Mouse (Mus musculus) lung, embryonic 16.5 days (tissue): Measurements from ENCODE around the gene Ythdc1. TPM values are rescaled to one million over a fixed set of nuclear protein-coding genes. Genes with fewer than 3 reads are reported as not detected.
"Not testable (repeated sequence)": the region's sequence is repeated elsewhere in the genome, so short reads cannot be mapped to it uniquely, and the experiment has no call there.

Source experiments
- ATAC-seq: fragments of 200-750 bp; cut with Nextera tagmentation; 2 replicates; pipeline ENCODE4 v1.8.0; 2017; ENCODE audit warnings: low read depth, mild to moderate bottlenecking, moderate library complexity
- H3K27ac ChIP-seq: fragments of 300-500 bp; sonication (generic); 2 replicates; pipeline ENCODE4 v1.5.1; 2014; ENCODE audit warnings: mild to moderate bottlenecking, control low read depth, low read length
- H3K27me3 ChIP-seq: fragments of 300-500 bp; sonication (generic); 2 replicates; pipeline ENCODE4 v1.6.1; 2014; ENCODE audit warnings: low read depth, low read length, mixed read lengths; ENCODE audit not compliant: control insufficient read depth, insufficient read depth
- H3K36me3 ChIP-seq: fragments of 300-500 bp; sonication (generic); 2 replicates; pipeline ENCODE4 v1.6.1; 2014; ENCODE audit warnings: low read length; ENCODE audit not compliant: control insufficient read depth, insufficient read depth
- H3K4me1 ChIP-seq: fragments of 300-500 bp; sonication (generic); replicated peaks from 2 replicates; pipeline ENCODE4 v1.6.1; 2014; ENCODE audit warnings: low read length, mixed read lengths; ENCODE audit not compliant: control insufficient read depth, insufficient read depth
- H3K4me2 ChIP-seq: fragments of 300-500 bp; sonication (generic); 2 replicates; pipeline ENCODE4 v1.6.1; 2014; ENCODE audit warnings: low read depth, low read length, control low read depth
- H3K4me3 ChIP-seq: fragments of 300-500 bp; sonication (generic); 2 replicates; pipeline ENCODE4 v1.5.1; 2014; ENCODE audit warnings: mild to moderate bottlenecking, low read length, control low read depth
- H3K9ac ChIP-seq: fragments of 300-500 bp; sonication (generic); 2 replicates; pipeline ENCODE4 v1.6.1; 2014; ENCODE audit warnings: low read length, control low read depth
- H3K9me3 ChIP-seq: fragments of 300-500 bp; sonication (generic); 2 replicates; pipeline ENCODE4 v1.6.1; 2016; ENCODE audit warnings: low read length; ENCODE audit not compliant: control insufficient read depth
- WGBS: fragments of 180-500 bp; shearing (Covaris S2); extraction: QIAGEN DNeasy Blood & Tissue Kit; methylation state at CpG from one replicate; pipeline ENCODE4 v1.1.7; 2014; 5-methylcytosine and 5-hydroxymethylcytosine counted together
- polyA plus RNA-seq: library from polyadenylated mRNA; unstranded; fragments of >200 nt; fragmentation: Nextera tagmentation; extraction: Ambion mirVana; gene quantifications from 2 replicates; pipeline ENCODE4 v1.2.1, GENCODE M21; 2015

Ythdc1 gene
- polyA plus RNA-seq, 1 experiment from 2014 or later, result 33.7 TPM

DNA sequence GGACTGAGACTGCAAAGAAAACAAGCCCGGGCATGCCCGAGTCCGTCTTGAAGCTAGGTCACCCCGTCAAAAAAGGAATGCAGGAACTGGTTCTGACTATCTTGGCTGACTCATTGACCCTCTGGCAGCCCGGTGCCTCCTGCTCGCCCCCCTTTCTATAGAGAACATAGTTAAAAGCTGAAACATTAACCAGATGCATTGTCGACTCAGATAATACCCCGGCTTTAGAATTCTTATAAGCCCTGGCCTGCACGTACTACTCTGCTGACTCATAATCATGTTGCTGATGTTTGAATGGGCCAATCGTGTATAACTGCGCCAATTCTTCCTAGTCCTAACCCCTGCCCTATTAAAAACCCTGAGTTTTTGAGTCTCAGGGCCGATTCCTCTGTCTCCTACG, 52.5 kb downstream of the Ythdc1 start:
- H3K9me3 ChIP-seq, H3K4me2 ChIP-seq, H3K4me3 ChIP-seq, ATAC-seq, H3K9ac ChIP-seq, H3K4me1 ChIP-seq, H3K27me3 ChIP-seq, H3K27ac ChIP-seq, H3K36me3 ChIP-seq: not testable (repeated sequence)
- 67% methylated on average over 13 of the region's 13 CpGs for WGBS

- no peak overlapping the region for H3K27ac ChIP-seq
- WGBS, result 17% methylated on average over 1 of the region's 1 CpGs
- ATAC-seq, result no peak
- H3K4me1 ChIP-seq, result no peaks in the 10 kb centered on the region
- H3K4me2 ChIP-seq, result no peak overlapping the region
- no peak overlapping the region for H3K4me3 ChIP-seq
- no peaks in the 10 kb centered on the region for H3K9me3 ChIP-seq
- no peak overlapping the region for H3K9ac ChIP-seq
- H3K36me3 ChIP-seq, result no peaks in the 10 kb centered on the region
- H3K27me3 ChIP-seq, result no peaks in the 10 kb centered on the region
These were observed 53.7 kb downstream of the Ythdc1 start for GRCm38 (mm10) chr5:86857682-86858081.

DNA sequence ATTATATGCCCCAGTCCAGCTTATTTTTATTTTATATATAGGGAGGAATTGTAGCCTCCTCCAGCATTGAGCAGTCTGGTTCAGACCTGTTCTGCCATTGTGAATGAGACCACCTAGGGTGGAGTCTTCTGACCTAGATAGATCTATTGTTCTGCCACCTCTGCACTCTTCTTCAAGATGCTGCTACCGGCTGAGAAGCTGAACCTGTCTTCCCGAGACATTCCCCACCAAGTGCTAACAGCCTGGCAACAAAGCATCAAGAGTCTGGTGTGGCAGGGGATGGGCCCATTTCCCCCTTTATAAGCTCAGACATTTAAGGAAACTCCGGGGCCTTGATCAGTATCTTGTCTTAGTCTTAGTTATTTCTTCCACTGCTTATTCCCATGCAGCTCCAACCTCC, 54.3 kb downstream of the Ythdc1 start:
- WGBS, result 45% methylated on average over 3 of the region's 3 CpGs
- H3K4me3 ChIP-seq, result no peak overlapping the region
- no peak overlapping the region for H3K27ac ChIP-seq
- H3K4me2 ChIP-seq, result no peak overlapping the region
- no peaks in the 10 kb centered on the region for H3K4me1 ChIP-seq
- no peaks in the 10 kb centered on the region for H3K9me3 ChIP-seq
- no peaks in the 10 kb centered on the region for H3K27me3 ChIP-seq
- no peak for ATAC-seq
- no peaks in the 10 kb centered on the region for H3K36me3 ChIP-seq
- no peak overlapping the region for H3K9ac ChIP-seq

GRCm38 (mm10) chr5:86871877-86872276, 67.9 kb downstream of the Ythdc1 start:
- Histone ChIP-seq H3K4me1 (no peaks in the 10 kb centered on the region), H3K9me3 (no peaks in the 10 kb centered on the region), H3K27ac (no peak overlapping the region), H3K36me3 (no peaks in the 10 kb centered on the region), H3K27me3 (no peaks in the 10 kb centered on the region), H3K4me2 (no peak overlapping the region), H3K4me3 (no peak overlapping the region), H3K9ac (no peak overlapping the region)
- WGBS, result 41% methylated on average over 1 of the region's 1 CpGs
- ATAC-seq, result no peak

Other genes starting within 250 kb of the Ythdc1 start
- not detected in 2 replicates for gene Tmprss11f, start 171.8 kb upstream of the Ythdc1 start, polyA plus RNA-seq
- 0.08 TPM in 1 of 2 replicates, not detected in the other for gene Tmprss11b, start 127.9 kb upstream of the Ythdc1 start, polyA plus RNA-seq
- gene Tmprss11e, start 58.4 kb upstream of the Ythdc1 start, polyA plus RNA-seq, result not detected in 2 replicates
- gene Ugt2b34, start 102.7 kb downstream of the Ythdc1 start, polyA plus RNA-seq, result 0.09 and 1.1 TPM in 2 replicates
- gene Ugt2b1, start 122.3 kb downstream of the Ythdc1 start, polyA plus RNA-seq, result not detected in 2 replicates
- gene Ugt2b35, start 196.6 kb downstream of the Ythdc1 start, polyA plus RNA-seq, result not detected in 2 replicates